Mouse (Mus musculus) heart, postnatal 0 days (tissue): ENCODE data around the gene Stxbp2. TPM values are rescaled to one million over a fixed set of nuclear protein-coding genes. Genes with fewer than 3 reads are reported as not detected.
"Not testable (repeated sequence)": the region's sequence is repeated elsewhere in the genome, so short reads cannot be mapped to it uniquely, and the experiment has no call there.

Experiments used
- ATAC-seq: fragments of 200-750 bp; cut with Nextera tagmentation; 2 replicates; pipeline ENCODE4 v1.8.0; 2017; ENCODE audit warnings: low read depth, moderate number of reproducible peaks, moderate library complexity; ENCODE audit not compliant: insufficient read depth
- DNase-seq: peaks from one replicate; pipeline ENCODE4 v3.0.0-alpha.2; 2016; ENCODE audit warnings: low spot score
- H3K27ac ChIP-seq: fragments of 300-500 bp; sonication (generic); 2 replicates; pipeline ENCODE4 v1.5.1; 2014; ENCODE audit warnings: low read depth, mild to moderate bottlenecking
- H3K27me3 ChIP-seq: fragments of 300-500 bp; sonication (generic); 2 replicates; pipeline ENCODE4 v1.6.1; 2014; ENCODE audit warnings: low read length, mixed read lengths; ENCODE audit not compliant: control insufficient read depth, insufficient read depth
- H3K36me3 ChIP-seq: fragments of 300-500 bp; sonication (generic); replicated peaks from 2 replicates; pipeline ENCODE4 v1.6.1; 2014; ENCODE audit warnings: low read length, mixed read lengths; ENCODE audit not compliant: control insufficient read depth, insufficient read depth
- H3K4me1 ChIP-seq: fragments of 300-500 bp; sonication (generic); 2 replicates; pipeline ENCODE4 v1.6.1; 2014; ENCODE audit warnings: antibody characterized with exemption; ENCODE audit not compliant: control insufficient read depth, insufficient read depth
- H3K4me2 ChIP-seq: fragments of 300-500 bp; sonication (generic); 2 replicates; pipeline ENCODE4 v1.6.1; 2014; ENCODE audit warnings: low read depth, mild to moderate bottlenecking, low read length, moderate library complexity
- H3K4me3 ChIP-seq: fragments of 300-500 bp; sonication (generic); 2 replicates; pipeline ENCODE4 v1.5.1; 2014; ENCODE audit warnings: low read depth, low read length
- H3K9ac ChIP-seq: fragments of 300-500 bp; sonication (generic); replicated peaks from 2 replicates; pipeline ENCODE4 v1.6.1; 2014; ENCODE audit warnings: low read depth, low read length, mixed read lengths
- H3K9me3 ChIP-seq: fragments of 300-500 bp; sonication (generic); replicated peaks from 2 replicates; pipeline ENCODE4 v1.6.1; 2016; ENCODE audit warnings: low read length; ENCODE audit not compliant: control insufficient read depth
- CTCF ChIP-seq: IDR thresholded peaks from 2 replicates; pipeline ENCODE4 v1.5.1; 2016; ENCODE audit warnings: antibody characterized with exemption, control low read depth, low read depth
- EP300 ChIP-seq: IDR thresholded peaks from 2 replicates; pipeline ENCODE4 v1.6.1; 2016; ENCODE audit warnings: antibody characterized with exemption, low read depth
- WGBS: fragments of 180-500 bp; shearing (Covaris S2); extraction: QIAGEN DNeasy Blood & Tissue Kit; methylation state at CpG from one replicate; pipeline ENCODE4 v1.1.7; 2014; 5-methylcytosine and 5-hydroxymethylcytosine counted together
- polyA plus RNA-seq: library from polyadenylated mRNA; unstranded; fragments of >200 nt; fragmentation: Nextera tagmentation; extraction: Ambion mirVana; gene quantifications from 2 replicates; pipeline ENCODE4 v1.2.1, GENCODE M21; 2015
- total RNA-seq: library from RNA; depleted of rRNA; stranded (reverse); fragments of >200 nt; gene quantifications from 2 replicates; pipeline ENCODE4 v1.2.3, GENCODE M21; 2014; ENCODE audit warnings: low replicate concordance; rRNA removed

Gene Stxbp2
- total RNA-seq: 15.2 and 30.5 TPM in 2 replicates
- 13.8 and 14.5 TPM in 2 replicates for polyA plus RNA-seq

- WGBS: 3% methylated on average over 47 of the region's 47 CpGs
- Histone ChIP-seq H3K36me3 (no peaks in the 10 kb centered on the region), H3K27me3 (no peaks in the 10 kb centered on the region), H3K9me3 (no peaks in the 10 kb centered on the region), H3K4me2 (peak within 1 kb of the TSS; percentile 76), H3K4me1 (0 out of 2 replicates have a peak, but pooled peaks cover 7% of the 10 kb centered on the region), H3K27ac (no peak within 1 kb of the TSS), H3K4me3 (peak within 1 kb of the TSS; percentile 55), H3K9ac (peak within 1 kb of the TSS; percentile 56)
- TF ChIP-seq CTCF (no peak), EP300 (no peak)
- DNase-seq: peak; percentile 25
- peak; percentile 84 for ATAC-seq
These were observed at the start of gene Stxbp2 for GRCm38 (mm10) chr8:3630647-3631477. Stxbp2 (plus strand) TSS chr8:3630955.

DNA sequence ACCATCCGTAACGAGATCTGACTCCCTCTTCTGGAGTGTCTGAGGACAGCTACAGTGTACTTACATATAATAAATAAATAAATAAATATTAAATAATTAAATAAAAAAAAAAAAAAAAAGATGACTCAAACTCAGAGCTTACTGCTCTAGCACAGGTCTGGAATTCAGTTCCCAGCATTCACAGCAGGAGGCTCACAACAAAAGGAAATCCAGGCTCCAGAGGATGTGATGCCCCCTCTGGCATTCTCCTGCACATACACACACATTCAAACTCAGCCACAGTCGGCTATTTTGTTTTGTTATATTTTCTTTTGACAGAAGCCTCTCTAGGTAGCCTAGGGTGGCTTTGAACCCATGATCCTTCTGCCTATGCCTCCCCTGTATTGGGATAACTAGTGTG, 48.8 kb upstream of the Stxbp2 start:
- H3K27me3 ChIP-seq, H3K27ac ChIP-seq, ATAC-seq, H3K9ac ChIP-seq, H3K4me2 ChIP-seq, DNase-seq, H3K9me3 ChIP-seq, H3K36me3 ChIP-seq, H3K4me3 ChIP-seq, H3K4me1 ChIP-seq: not testable (repeated sequence)
- 85% methylated on average over 1 of the region's 3 CpGs for WGBS

- no peak for TF ChIP-seq CTCF
- TF ChIP-seq EP300: no peak
- 93% methylated on average over 2 of the region's 2 CpGs for WGBS
- no peak overlapping the region for H3K4me3 ChIP-seq
- H3K4me2 ChIP-seq: no peak overlapping the region
- ATAC-seq: no peak
- no peak overlapping the region for H3K9ac ChIP-seq
- no peak for DNase-seq
- peaks cover 5% of the 10 kb centered on the region; the same call in 1 of the 2 replicates for H3K4me1 ChIP-seq
- no peaks in the 10 kb centered on the region for H3K36me3 ChIP-seq
- no peaks in the 10 kb centered on the region for H3K9me3 ChIP-seq
- peaks cover 18% of the 10 kb centered on the region; the same call in 1 of the 2 replicates for H3K27me3 ChIP-seq
- no peak overlapping the region for H3K27ac ChIP-seq
These were observed 44.3 kb upstream of the Stxbp2 start for GRCm38 (mm10) chr8:3586452-3586851.

DNA sequence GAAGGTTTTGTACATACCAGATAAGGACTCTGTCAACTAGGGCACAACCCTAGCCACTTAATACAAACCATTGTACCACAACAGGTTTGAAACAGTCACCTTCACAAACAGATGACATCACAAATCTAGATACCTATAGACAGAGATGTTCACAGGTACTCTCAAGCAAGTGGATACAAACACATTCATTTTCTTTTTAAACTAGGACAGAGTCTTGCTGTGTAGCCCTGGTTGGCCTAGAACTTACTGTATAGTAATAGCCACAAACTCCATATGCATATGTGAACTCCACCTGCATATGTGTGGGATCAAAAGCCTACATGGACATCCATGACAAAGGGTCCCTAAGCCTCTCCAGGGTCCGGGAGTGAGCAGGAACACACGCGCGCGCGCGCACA, 43.8 kb upstream of the Stxbp2 start, which contains the start of gene Camsap3:
Gene Camsap3, plus strand, starts transcription at position 301 of the 398 bp plus-strand sequence.
- H3K9me3 ChIP-seq: no peaks in the 10 kb centered on the region
- H3K4me3 ChIP-seq: peak within 1 kb of the TSS; percentile 71
- H3K27me3 ChIP-seq: peaks cover 18% of the 10 kb centered on the region; the same call in 1 of the 2 replicates
- H3K4me1 ChIP-seq: peaks cover 5% of the 10 kb centered on the region; the same call in 1 of the 2 replicates
- H3K4me2 ChIP-seq: peak within 1 kb of the TSS; percentile 100
- no peaks in the 10 kb centered on the region for H3K36me3 ChIP-seq
- ATAC-seq (no peak), DNase-seq (no peak)
- no peak for TF ChIP-seq EP300
- TF ChIP-seq CTCF: no peak
- H3K27ac ChIP-seq: no peak within 1 kb of the TSS
- WGBS: 8% methylated on average over 7 of the region's 7 CpGs
- peak within 1 kb of the TSS; percentile 53 for H3K9ac ChIP-seq

DNA sequence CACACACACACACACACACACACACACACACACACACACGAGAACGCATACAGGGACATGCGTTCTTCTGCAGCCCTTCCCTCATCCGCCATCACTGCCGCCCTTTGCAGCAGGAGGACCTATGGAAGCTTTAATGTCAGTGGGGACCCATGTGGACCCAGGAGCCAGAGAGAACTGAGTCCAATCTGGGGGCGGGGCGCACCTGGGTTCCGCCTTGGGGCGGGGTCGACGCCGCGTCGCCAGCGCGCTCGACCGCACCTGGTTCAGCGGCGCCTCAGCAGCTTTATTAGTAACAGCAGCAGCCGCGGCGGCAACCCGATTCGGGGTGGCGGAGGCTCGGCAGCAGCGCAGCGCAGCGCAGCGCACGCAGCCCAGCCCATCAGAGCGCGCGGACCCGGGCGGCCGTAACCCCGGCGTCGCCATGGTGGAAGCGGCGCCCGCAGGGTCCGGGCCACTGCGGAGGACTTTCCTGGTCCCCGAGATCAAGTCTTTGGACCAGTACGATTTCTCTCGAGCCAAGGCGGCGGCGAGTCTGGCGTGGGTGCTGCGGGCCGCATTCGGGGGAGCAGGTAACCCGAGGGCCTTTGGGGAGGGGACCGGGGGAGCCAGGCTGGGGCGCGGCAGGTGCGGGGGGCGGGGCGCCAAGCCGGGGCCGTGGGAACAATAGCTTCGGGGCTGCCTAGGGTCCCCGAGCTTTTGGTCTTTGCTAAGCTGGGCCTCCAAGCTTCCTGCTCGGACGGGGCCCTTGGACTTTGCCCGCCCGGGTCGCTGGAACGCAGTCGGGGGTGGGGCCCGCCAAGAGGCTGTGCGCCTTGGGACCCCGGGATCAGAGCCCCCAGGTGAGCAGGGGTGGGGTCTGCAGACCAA, 43.1 kb upstream of the Stxbp2 start:
- DNase-seq (peak; percentile 13), ATAC-seq (peak; percentile 66; the same call in 1 of the 2 replicates)
- under 1% methylated on average over 77 of the region's 77 CpGs for WGBS
- no peak overlapping the region for H3K27ac ChIP-seq
- TF ChIP-seq CTCF (no peak), EP300 (no peak)
- peaks cover 5% of the 10 kb centered on the region; the same call in 1 of the 2 replicates for H3K4me1 ChIP-seq
- peak overlapping the region; percentile 71 for H3K4me3 ChIP-seq
- H3K27me3 ChIP-seq: peaks cover 18% of the 10 kb centered on the region; the same call in 1 of the 2 replicates
- peak overlapping the region; percentile 100 for H3K4me2 ChIP-seq
- H3K36me3 ChIP-seq: no peaks in the 10 kb centered on the region
- H3K9me3 ChIP-seq: no peaks in the 10 kb centered on the region
- peak overlapping the region; percentile 53 for H3K9ac ChIP-seq
